ENCODE assay signal across 15 mouse cellular contexts in genomic region chr2:32302952-32303351, GRCm38 (mm10). TPM values are rescaled to one million over a fixed set of nuclear protein-coding genes. Genes with fewer than 3 reads are reported as not detected.
DNase-seq lines count a peak whose midpoint lies in the region; ATAC-seq and TF ChIP-seq lines count a peak whose summit lies in the region.
"Had no signal": no experiment of that assay in that cellular context is flagged by ENCODE, and none has a peak within 500 bp of the region (broad histone marks: within the 10 kb centered on the region; RNA-seq: fewer than 3 reads in every experiment).

No protein-coding gene starts in this region.

- TF ChIP-seq EP300 in MEL (IDR thresholded peaks at IDR 0.05; ENCODE audit: low read depth in 1 of 2, low read length in 2 of 2): no peak

- no peaks in the 10 kb centered on the region for H3K79me2 ChIP-seq in MEL (ENCODE audit: control insufficient read depth, insufficient read depth, low read length, poor library complexity)

- no peak overlapping the region for H3K4me3 ChIP-seq in hindbrain, embryonic 12.5 days
- H3K4me3 ChIP-seq in hindbrain, embryonic 10.5 days: no peak overlapping the region
- H3K4me3 ChIP-seq in lung, adult 2 months (replicated peaks; ENCODE audit: extremely low read depth, low read depth, low read length): no peak overlapping the region
- H3K4me3 ChIP-seq in MEL (ENCODE audit: control insufficient read depth in 1 of 2, insufficient read depth in 1 of 2, low read depth in 2 of 2, low read length in 2 of 2): no peak overlapping the region
- H3K4me3 ChIP-seq in cortical plate, adult 2 months (ENCODE audit: insufficient read depth, low read length): no peak overlapping the region
- H3K4me3 ChIP-seq in neural tube, embryonic 15.5 days (replicated peaks): no peak overlapping the region
- H3K4me3 ChIP-seq: forebrain, embryonic 13.5 days; heart, embryonic 13.5 days; hindbrain, embryonic 13.5 days; liver, embryonic 13.5 days had no signal

- TF ChIP-seq RAD21 in MEL (IDR thresholded peaks at IDR 0.05; ENCODE audit: low read depth, low read length): no peak

- H3K4me2 ChIP-seq in hindbrain, embryonic 12.5 days (replicated peaks): no peak overlapping the region
- H3K4me2 ChIP-seq in neural tube, embryonic 15.5 days: no peak overlapping the region
- H3K4me2 ChIP-seq: forebrain, embryonic 13.5 days; heart, embryonic 13.5 days; hindbrain, embryonic 13.5 days; liver, embryonic 13.5 days had no signal

- ATAC-seq in hindbrain, embryonic 12.5 days (ENCODE audit: low FRiP score): no peak
- ATAC-seq in neural tube, embryonic 15.5 days (ENCODE audit: low FRiP score): no peak
- ATAC-seq: forebrain, embryonic 13.5 days had no signal

- H3K36me3 ChIP-seq in hindbrain, embryonic 12.5 days: peaks cover 82% of the 10 kb centered on the region
- peaks cover 97% of the 10 kb centered on the region for H3K36me3 ChIP-seq in hindbrain, embryonic 10.5 days
- peaks cover 0 to 2% of the 10 kb centered on the region in 2 experiments; a peak in 2 of 4 replicates for H3K36me3 ChIP-seq in MEL (ENCODE audit: control insufficient read depth in 1 of 2, insufficient read depth in 2 of 2, low read length in 2 of 2)
- H3K36me3 ChIP-seq in neural tube, embryonic 15.5 days: peaks cover 94% of the 10 kb centered on the region

- no peak overlapping the region for H3K9ac ChIP-seq in hindbrain, embryonic 12.5 days
- no peak overlapping the region for H3K9ac ChIP-seq in MEL (ENCODE audit: control insufficient read depth, low read depth, low read length, poor library complexity, severe bottlenecking)
- H3K9ac ChIP-seq in neural tube, embryonic 15.5 days (replicated peaks): no peak overlapping the region
- H3K9ac ChIP-seq: forebrain, embryonic 13.5 days; heart, embryonic 13.5 days; liver, embryonic 13.5 days had no signal

- H3K9me3 ChIP-seq in hindbrain, embryonic 12.5 days (replicated peaks): no peaks in the 10 kb centered on the region
- no peaks in the 10 kb centered on the region for H3K9me3 ChIP-seq in hindbrain, embryonic 10.5 days
- H3K9me3 ChIP-seq in MEL (replicated peaks; ENCODE audit: insufficient read depth, low read length): no peaks in the 10 kb centered on the region
- H3K9me3 ChIP-seq in neural tube, embryonic 15.5 days (replicated peaks): no peaks in the 10 kb centered on the region
- H3K9me3 ChIP-seq: forebrain, embryonic 13.5 days; heart, embryonic 13.5 days; hindbrain, embryonic 13.5 days; liver, embryonic 13.5 days had no signal

- peak overlapping the region; percentile 48 for H3K27ac ChIP-seq in hindbrain, embryonic 12.5 days
- no peak overlapping the region for H3K27ac ChIP-seq in hindbrain, embryonic 10.5 days
- no peak overlapping the region for H3K27ac ChIP-seq in MEL (ENCODE audit: control insufficient read depth, low read depth, low read length)
- no peak overlapping the region for H3K27ac ChIP-seq in cortical plate, adult 2 months (ENCODE audit: insufficient read depth, low read length)
- no peak overlapping the region for H3K27ac ChIP-seq in neural tube, embryonic 15.5 days (replicated peaks)
- H3K27ac ChIP-seq: forebrain, embryonic 13.5 days; heart, embryonic 13.5 days; liver, embryonic 13.5 days had no signal

- peaks cover 4% of the 10 kb centered on the region for H3K4me1 ChIP-seq in hindbrain, embryonic 12.5 days
- peaks cover 5% of the 10 kb centered on the region for H3K4me1 ChIP-seq in hindbrain, embryonic 10.5 days (replicated peaks)
- no peaks in the 10 kb centered on the region for H3K4me1 ChIP-seq in lung, adult 2 months (ENCODE audit: control insufficient read depth, insufficient read depth, low read length)
- H3K4me1 ChIP-seq in MEL (ENCODE audit: control insufficient read depth in 1 of 2, insufficient read depth in 2 of 2, low read length in 2 of 2): no peaks in the 10 kb centered on the region
- 0 out of 2 replicates have a peak, but pooled peaks cover 1% of the 10 kb centered on the region for H3K4me1 ChIP-seq in cortical plate, adult 2 months (ENCODE audit: control insufficient read depth, insufficient read depth, low read length)
- no peaks in the 10 kb centered on the region for H3K4me1 ChIP-seq in neural tube, embryonic 15.5 days
- H3K4me1 ChIP-seq: forebrain, embryonic 13.5 days; heart, embryonic 13.5 days; liver, embryonic 13.5 days had no signal

- no peaks in the 10 kb centered on the region for H3K27me3 ChIP-seq in hindbrain, embryonic 12.5 days
- H3K27me3 ChIP-seq in hindbrain, embryonic 10.5 days (ENCODE audit: insufficient read depth, poor library complexity, severe bottlenecking): no peaks in the 10 kb centered on the region
- no peaks in the 10 kb centered on the region for H3K27me3 ChIP-seq in MEL (ENCODE audit: control insufficient read depth in 1 of 2, insufficient read depth in 2 of 2, low read length in 2 of 2)
- no peaks in the 10 kb centered on the region for H3K27me3 ChIP-seq in neural tube, embryonic 15.5 days (replicated peaks)
- H3K27me3 ChIP-seq: forebrain, embryonic 13.5 days; heart, embryonic 13.5 days; hindbrain, embryonic 13.5 days; liver, embryonic 13.5 days had no signal

- TF ChIP-seq CTCF in lung, adult 2 months (IDR thresholded peaks at IDR 0.05; ENCODE audit: insufficient read depth, low read length): 0 out of 2 replicates have a peak, but pooled peaks have one; percentile 20
- TF ChIP-seq CTCF in MEL (IDR thresholded peaks at IDR 0.05 in 2 of 3, conservative IDR thresholded peaks at IDR 0.05 in 1 of 3; ENCODE audit: control insufficient read depth in 1 of 3, insufficient read depth in 1 of 3, low read depth in 2 of 3, low read length in 3 of 3, poor library complexity in 1 of 3, severe bottlenecking in 1 of 3): peak; percentile 32 to 60 (median 58)
- 0 out of 2 replicates have a peak, but pooled peaks have one; percentile 17 for TF ChIP-seq CTCF in cortical plate, adult 2 months (IDR thresholded peaks at IDR 0.05; ENCODE audit: extremely low read depth, insufficient read depth, low read length)

- WGBS in hindbrain, embryonic 12.5 days: 86% methylated on average over 10 of the region's 10 CpGs
- 91% methylated on average over 10 of the region's 10 CpGs for WGBS in hindbrain, embryonic 10.5 days
- 84% methylated on average over 10 of the region's 10 CpGs for WGBS in lung, adult 2 months
- 91% methylated on average over 10 of the region's 10 CpGs for WGBS in neural tube, embryonic 15.5 days

- no peak for DNase-seq in hindbrain, embryonic 10.5 days (ENCODE audit: low spot score)
- no peak for DNase-seq in lung, adult 2 months
- no peak for DNase-seq in lung, postnatal 10 days
- DNase-seq in MEL (ENCODE audit: low read depth, low spot score): no peak
- no peak for DNase-seq in spleen, postnatal 4 days (ENCODE audit: low spot score in 2 of 2)
- DNase-seq: adrenal gland, adult 2 months; kidney, adult 8-10 months; liver, embryonic 13.5 days had no signal

- TF ChIP-seq POLR2A in lung, adult 2 months (IDR thresholded peaks at IDR 0.05; ENCODE audit: borderline replicate concordance, extremely low read depth, low read depth, low read length): no peak
- no peak for TF ChIP-seq POLR2A in MEL (IDR thresholded peaks at IDR 0.05; ENCODE audit: control insufficient read depth in 1 of 2, insufficient read depth in 1 of 2, low read depth in 1 of 2, low read length in 2 of 2, poor library complexity in 1 of 2)
- no peak for TF ChIP-seq POLR2A in cortical plate, adult 2 months (IDR thresholded peaks at IDR 0.05; ENCODE audit: extremely low read depth, insufficient read depth, low read length)

RNA-seq across cellular contexts. Expression of gene Swi5, which starts 15.1 kb away (rescaled TPM):
- polyA plus RNA-seq in hindbrain, embryonic 12.5 days (2016; fragmentation: Nextera tagmentation; extraction: Ambion mirVana): 380 and 382 TPM in 2 replicates
- polyA plus RNA-seq in hindbrain, embryonic 10.5 days (2016; fragmentation: Nextera tagmentation; extraction: Ambion mirVana): 488 and 544 TPM in 2 replicates
- 110 and 135 TPM in 2 replicates for polyA plus RNA-seq in lung, adult 2 months (2012; rRNA removed)
- total RNA-seq in MEL (2012; rRNA removed): 342 and 371 TPM in 2 replicates
- 100 to 1,000 TPM in 1 of 2 experiments, not detected in 1; 480 TPM for polyA plus RNA-seq in MEL (2012; ENCODE audit: insufficient read depth in 1 of 2, insufficient read length in 2 of 2, low read depth in 1 of 2, low replicate concordance in 2 of 2, missing spikeins in 1 of 2)
- 256 and 268 TPM in 2 replicates for polyA plus RNA-seq in cortical plate, adult 2 months (2012; rRNA removed)
- polyA plus RNA-seq in neural tube, embryonic 15.5 days (2015; fragmentation: Nextera tagmentation; extraction: Ambion mirVana): 421 and 448 TPM in 2 replicates

RNA-seq across cellular contexts. Expression of gene Golga2, which starts 15.8 kb away (rescaled TPM):
- 31.5 and 31.6 TPM in 2 replicates for polyA plus RNA-seq in hindbrain, embryonic 12.5 days (2016; fragmentation: Nextera tagmentation; extraction: Ambion mirVana)
- polyA plus RNA-seq in hindbrain, embryonic 10.5 days (2016; fragmentation: Nextera tagmentation; extraction: Ambion mirVana): 20.2 and 22.6 TPM in 2 replicates
- 34.8 and 45.0 TPM in 2 replicates for polyA plus RNA-seq in lung, adult 2 months (2012; rRNA removed)
- 20.3 TPM in 2 replicates for total RNA-seq in MEL (2012; rRNA removed)
- 10 to 100 TPM in 1 of 2 experiments, not detected in 1; 38.6 TPM for polyA plus RNA-seq in MEL (2012; ENCODE audit: insufficient read depth in 1 of 2, insufficient read length in 2 of 2, low read depth in 1 of 2, low replicate concordance in 2 of 2, missing spikeins in 1 of 2)
- polyA plus RNA-seq in cortical plate, adult 2 months (2012; rRNA removed): 60.1 and 65.0 TPM in 2 replicates
- polyA plus RNA-seq in neural tube, embryonic 15.5 days (2015; fragmentation: Nextera tagmentation; extraction: Ambion mirVana): 27.5 and 31.3 TPM in 2 replicates

RNA-seq across cellular contexts. Expression of gene Uck1, which starts 43.0 kb away (rescaled TPM):
- 61.8 and 67.3 TPM in 2 replicates for polyA plus RNA-seq in hindbrain, embryonic 12.5 days (2016; fragmentation: Nextera tagmentation; extraction: Ambion mirVana)
- polyA plus RNA-seq in hindbrain, embryonic 10.5 days (2016; fragmentation: Nextera tagmentation; extraction: Ambion mirVana): 77.2 and 83.0 TPM in 2 replicates
- polyA plus RNA-seq in lung, adult 2 months (2012; rRNA removed): 62.8 and 65.4 TPM in 2 replicates
- 60.1 and 73.7 TPM in 2 replicates for total RNA-seq in MEL (2012; rRNA removed)
- 10 to 100 TPM in 1 of 2 experiments, not detected in 1; 60.6 TPM for polyA plus RNA-seq in MEL (2012; ENCODE audit: insufficient read depth in 1 of 2, insufficient read length in 2 of 2, low read depth in 1 of 2, low replicate concordance in 2 of 2, missing spikeins in 1 of 2)
- polyA plus RNA-seq in cortical plate, adult 2 months (2012; rRNA removed): 60.1 and 65.2 TPM in 2 replicates
- 88.6 and 95.8 TPM in 2 replicates for polyA plus RNA-seq in neural tube, embryonic 15.5 days (2015; fragmentation: Nextera tagmentation; extraction: Ambion mirVana)

RNA-seq across cellular contexts. Expression of gene Ciz1, which starts 49.2 kb away (rescaled TPM):
- 59.1 and 66.3 TPM in 2 replicates for polyA plus RNA-seq in hindbrain, embryonic 12.5 days (2016; fragmentation: Nextera tagmentation; extraction: Ambion mirVana)
- polyA plus RNA-seq in hindbrain, embryonic 10.5 days (2016; fragmentation: Nextera tagmentation; extraction: Ambion mirVana): 56.3 and 69.4 TPM in 2 replicates
- 237 and 245 TPM in 2 replicates for polyA plus RNA-seq in lung, adult 2 months (2012; rRNA removed)
- 20.7 and 21.6 TPM in 2 replicates for total RNA-seq in MEL (2012; rRNA removed)
- 10 to 100 TPM in 1 of 2 experiments, not detected in 1; 99.8 TPM for polyA plus RNA-seq in MEL (2012; ENCODE audit: insufficient read depth in 1 of 2, insufficient read length in 2 of 2, low read depth in 1 of 2, low replicate concordance in 2 of 2, missing spikeins in 1 of 2)
- polyA plus RNA-seq in cortical plate, adult 2 months (2012; rRNA removed): 171 and 184 TPM in 2 replicates
- polyA plus RNA-seq in neural tube, embryonic 15.5 days (2015; fragmentation: Nextera tagmentation; extraction: Ambion mirVana): 43.8 and 44.8 TPM in 2 replicates

RNA-seq across cellular contexts. Expression of gene Dnm1, which starts 50.2 kb away (rescaled TPM):
- 44.4 and 47.5 TPM in 2 replicates for polyA plus RNA-seq in hindbrain, embryonic 12.5 days (2016; fragmentation: Nextera tagmentation; extraction: Ambion mirVana)
- 12.3 and 17.0 TPM in 2 replicates for polyA plus RNA-seq in hindbrain, embryonic 10.5 days (2016; fragmentation: Nextera tagmentation; extraction: Ambion mirVana)
- 44.0 and 60.3 TPM in 2 replicates for polyA plus RNA-seq in lung, adult 2 months (2012; rRNA removed)
- 0.42 and 0.49 TPM in 2 replicates for total RNA-seq in MEL (2012; rRNA removed)
- 1 to 10 TPM in 1 of 2 experiments, not detected in 1; 5.0 TPM for polyA plus RNA-seq in MEL (2012; ENCODE audit: insufficient read depth in 1 of 2, insufficient read length in 2 of 2, low read depth in 1 of 2, low replicate concordance in 2 of 2, missing spikeins in 1 of 2)
- 1,325 and 1,395 TPM in 2 replicates for polyA plus RNA-seq in cortical plate, adult 2 months (2012; rRNA removed)
- 72.4 and 86.9 TPM in 2 replicates for polyA plus RNA-seq in neural tube, embryonic 15.5 days (2015; fragmentation: Nextera tagmentation; extraction: Ambion mirVana)
- total RNA-seq: monocyte, adult 5-6 weeks had no signal
